Mouse (Mus musculus): ENCODE data around the gene Lmod2. TPM values are rescaled to one million over a fixed set of nuclear protein-coding genes. Genes with fewer than 3 reads are reported as not detected.

Lmod2 gene
- polyA plus RNA-seq, 1 experiment from 2014 or later: 0.47 TPM

- TF ChIP-seq CTCF (IDR thresholded peaks at IDR 0.05): no peak
- no peak for TF ChIP-seq EP300 (IDR thresholded peaks at IDR 0.05)
- WGBS: 63% methylated on average over 2 of the region's 2 CpGs
- no peak overlapping the region for H3K9ac ChIP-seq (replicated peaks; ENCODE audit: low read depth)
- H3K9me3 ChIP-seq (ENCODE audit: low read length): no peaks in the 10 kb centered on the region
- DNase-seq (ENCODE audit: low spot score): no peak
- H3K36me3 ChIP-seq (ENCODE audit: insufficient read depth, low read length): 0 out of 2 replicates have a peak, but pooled peaks cover 16% of the 10 kb centered on the region
- no peak for ATAC-seq
- H3K4me1 ChIP-seq (ENCODE audit: insufficient read depth, low read depth, low read length): no peaks in the 10 kb centered on the region
- no peak overlapping the region for H3K27ac ChIP-seq (ENCODE audit: low read length)
- H3K27me3 ChIP-seq (replicated peaks; ENCODE audit: insufficient read depth, low read length): no peaks in the 10 kb centered on the region
- no peak overlapping the region for H3K4me3 ChIP-seq (ENCODE audit: low read depth, low read length)
- H3K4me2 ChIP-seq (replicated peaks; ENCODE audit: low read depth, low read length): no peak overlapping the region
Measured at GRCm38 (mm10) chr6:24622098-24622497, 24.5 kb downstream of the Lmod2 start.

- no peak overlapping the region for H3K9ac ChIP-seq (replicated peaks; ENCODE audit: low read depth)
- no peaks in the 10 kb centered on the region; the same call in 1 of the 2 replicates for H3K4me1 ChIP-seq (ENCODE audit: insufficient read depth, low read depth, low read length)
- ATAC-seq: peak; percentile 37
- WGBS: 60% methylated on average over 5 of the region's 5 CpGs
- H3K27ac ChIP-seq (ENCODE audit: low read length): no peak overlapping the region
- TF ChIP-seq EP300 (IDR thresholded peaks at IDR 0.05) (0 out of 2 replicates have a peak, but pooled peaks have one; percentile 18), CTCF (IDR thresholded peaks at IDR 0.05) (peak; percentile 87)
- no peak overlapping the region for H3K4me2 ChIP-seq (replicated peaks; ENCODE audit: low read depth, low read length)
- H3K4me3 ChIP-seq (ENCODE audit: low read depth, low read length): no peak overlapping the region
- H3K27me3 ChIP-seq (replicated peaks; ENCODE audit: insufficient read depth, low read length): no peaks in the 10 kb centered on the region
- DNase-seq (ENCODE audit: low spot score): peak; percentile 85
- 0 out of 2 replicates have a peak, but pooled peaks cover 14% of the 10 kb centered on the region for H3K36me3 ChIP-seq (ENCODE audit: insufficient read depth, low read length)
- H3K9me3 ChIP-seq (ENCODE audit: low read length): no peaks in the 10 kb centered on the region
Measured at GRCm38 (mm10) chr6:24627586-24628030, 30.0 kb downstream of the Lmod2 start.

GRCm38 (mm10) chr6:24628499-24628898 lies 30.9 kb downstream of the Lmod2 start:
- TF ChIP-seq CTCF (IDR thresholded peaks at IDR 0.05) (no peak), EP300 (IDR thresholded peaks at IDR 0.05) (no peak)
- ATAC-seq: no peak

GRCm38 (mm10) chr6:24632061-24632460 lies 34.5 kb downstream of the Lmod2 start:
- ATAC-seq: no peak
- Histone ChIP-seq H3K4me3 (ENCODE audit: low read depth, low read length) (no peak overlapping the region), H3K4me2 (replicated peaks; ENCODE audit: low read depth, low read length) (no peak overlapping the region)

More at GRCm38 (mm10) chr6:24628499-24628898, 30.9 kb downstream of the Lmod2 start:
- H3K27me3 ChIP-seq (replicated peaks; ENCODE audit: insufficient read depth, low read length): no peaks in the 10 kb centered on the region
- H3K36me3 ChIP-seq (ENCODE audit: insufficient read depth, low read length): 0 out of 2 replicates have a peak, but pooled peaks cover 8% of the 10 kb centered on the region
- H3K4me2 ChIP-seq (replicated peaks; ENCODE audit: low read depth, low read length): no peak overlapping the region
- H3K4me3 ChIP-seq (ENCODE audit: low read depth, low read length): no peak overlapping the region
- no peaks in the 10 kb centered on the region; the same call in 1 of the 2 replicates for H3K4me1 ChIP-seq (ENCODE audit: insufficient read depth, low read depth, low read length)
- WGBS: 87% methylated on average over 1 of the region's 1 CpGs
- H3K27ac ChIP-seq (ENCODE audit: low read length): no peak overlapping the region
- no peak overlapping the region for H3K9ac ChIP-seq (replicated peaks; ENCODE audit: low read depth)
- H3K9me3 ChIP-seq (ENCODE audit: low read length): no peaks in the 10 kb centered on the region
- no peak for DNase-seq (ENCODE audit: low spot score)

GRCm38 (mm10) chr6:24634065-24634464 lies 36.5 kb downstream of the Lmod2 start:
- H3K9ac ChIP-seq (replicated peaks; ENCODE audit: low read depth): no peak overlapping the region
- H3K4me1 ChIP-seq (ENCODE audit: insufficient read depth, low read depth, low read length): no peaks in the 10 kb centered on the region; the same call in 1 of the 2 replicates
- no peak overlapping the region for H3K4me2 ChIP-seq (replicated peaks; ENCODE audit: low read depth, low read length)
- H3K27ac ChIP-seq (ENCODE audit: low read length): no peak overlapping the region
- WGBS: 56% methylated on average over 3 of the region's 3 CpGs
- ATAC-seq (0 out of 2 replicates have a peak, but pooled peaks have one; percentile 25), DNase-seq (ENCODE audit: low spot score) (no peak)
- TF ChIP-seq CTCF (IDR thresholded peaks at IDR 0.05) (no peak), EP300 (IDR thresholded peaks at IDR 0.05) (no peak)
- H3K9me3 ChIP-seq (ENCODE audit: low read length): no peaks in the 10 kb centered on the region
- no peak overlapping the region for H3K4me3 ChIP-seq (ENCODE audit: low read depth, low read length)
- H3K36me3 ChIP-seq (ENCODE audit: insufficient read depth, low read length): no peaks in the 10 kb centered on the region
- H3K27me3 ChIP-seq (replicated peaks; ENCODE audit: insufficient read depth, low read length): no peaks in the 10 kb centered on the region

More at GRCm38 (mm10) chr6:24632061-24632460, 34.5 kb downstream of the Lmod2 start:
- TF ChIP-seq CTCF (IDR thresholded peaks at IDR 0.05): no peak
- no peak for TF ChIP-seq EP300 (IDR thresholded peaks at IDR 0.05)
- H3K27ac ChIP-seq (ENCODE audit: low read length): no peak overlapping the region
- H3K9me3 ChIP-seq (ENCODE audit: low read length): no peaks in the 10 kb centered on the region
- DNase-seq (ENCODE audit: low spot score): no peak
- no peaks in the 10 kb centered on the region for H3K36me3 ChIP-seq (ENCODE audit: insufficient read depth, low read length)
- H3K9ac ChIP-seq (replicated peaks; ENCODE audit: low read depth): no peak overlapping the region
- H3K4me1 ChIP-seq (ENCODE audit: insufficient read depth, low read depth, low read length): no peaks in the 10 kb centered on the region; the same call in 1 of the 2 replicates
- H3K27me3 ChIP-seq (replicated peaks; ENCODE audit: insufficient read depth, low read length): no peaks in the 10 kb centered on the region
- WGBS: 74% methylated on average over 4 of the region's 4 CpGs

GRCm38 (mm10) chr6:24635814-24636213 lies 38.3 kb downstream of the Lmod2 start:
- Histone ChIP-seq H3K4me2 (replicated peaks; ENCODE audit: low read depth, low read length) (no peak overlapping the region), H3K27ac (ENCODE audit: low read length) (no peak overlapping the region), H3K27me3 (replicated peaks; ENCODE audit: insufficient read depth, low read length) (no peaks in the 10 kb centered on the region), H3K9me3 (ENCODE audit: low read length) (no peaks in the 10 kb centered on the region), H3K4me1 (ENCODE audit: insufficient read depth, low read depth, low read length) (no peaks in the 10 kb centered on the region; the same call in 1 of the 2 replicates), H3K4me3 (ENCODE audit: low read depth, low read length) (no peak overlapping the region), H3K36me3 (ENCODE audit: insufficient read depth, low read length) (no peaks in the 10 kb centered on the region), H3K9ac (replicated peaks; ENCODE audit: low read depth) (no peak overlapping the region)
- ATAC-seq: no peak
- WGBS: 68% methylated on average over 2 of the region's 2 CpGs
- TF ChIP-seq CTCF (IDR thresholded peaks at IDR 0.05) (peak; percentile 55), EP300 (IDR thresholded peaks at IDR 0.05) (no peak)
- DNase-seq (ENCODE audit: low spot score): peak; percentile 31

All from lung, postnatal 0 days (tissue).